Mouse (Mus musculus) right cerebral cortex, postnatal 14 days (tissue): ENCODE measurements around the gene Shb.
"Not testable (repeated sequence)": the region's sequence is repeated elsewhere in the genome, so short reads cannot be mapped to it uniquely, and the experiment has no call there.

Source experiments
- DNase-seq: peaks from one replicate; pipeline ENCODE4 v3.0.0; 2022

The Shb gene

GRCm38 (mm10) chr4:45380903-45381580 is 151.2 kb downstream of the Shb start:
- DNase-seq: not testable (repeated sequence)

GRCm38 (mm10) chr4:45376573-45376972 is 155.7 kb downstream of the Shb start:
- no peak for DNase-seq

GRCm38 (mm10) chr4:45374879-45375278 is 157.4 kb downstream of the Shb start:
- no peak for DNase-seq
